Mouse (Mus musculus) left cerebral cortex, postnatal 4 days (tissue): ENCODE data around the gene Cd244a. TPM values are rescaled to one million over a fixed set of nuclear protein-coding genes. Genes with fewer than 3 reads are reported as not detected.
A peak's percentile ranks its signal among the peaks of the same experiment; 100 is the strongest.

Source experiments
- DNase-seq: peaks from one replicate; pipeline ENCODE4 v3.0.0-alpha.2; 2022
- intact Hi-C: fragments of 180-260 bp; cut with DNase I; formaldehyde crosslinking; loops from one replicate; pipeline ENCODE4 v1.15.1; 2025
- total RNA-seq, 2 experiments: library from RNA; stranded (reverse); gene quantifications; 2 replicates each; pipeline ENCODE4 v1.2.3; 2021

The Cd244a gene
- total RNA-seq, 2 experiments from 2014 or later = 0.08 to 0.22 TPM

DNA sequence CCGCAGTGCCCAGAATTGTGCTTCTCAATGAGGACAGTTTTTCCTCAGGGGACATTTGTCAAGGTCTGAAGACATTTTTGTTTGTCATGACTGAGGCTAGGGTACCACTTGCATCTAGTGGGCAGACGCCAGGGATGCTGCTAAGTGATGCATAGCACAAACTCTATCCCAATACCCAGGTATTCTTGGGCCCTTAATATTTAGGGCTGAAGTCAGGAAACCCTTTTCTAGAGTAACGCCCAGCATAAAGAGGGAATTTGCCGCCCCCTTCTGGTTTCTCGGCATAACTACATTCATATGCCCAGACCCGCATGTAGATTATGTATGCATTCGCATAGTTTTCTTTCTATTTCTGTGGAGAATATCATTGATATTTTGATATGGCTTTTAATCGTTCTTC is 7.8 kb downstream of the Cd244a start:
- DNase-seq = peak; percentile 47
- intact Hi-C loops = loop anchor here (5.0 kb wide), 1 partner anchor 59 kb away; no protein-coding TSS in a partner anchor

DNA sequence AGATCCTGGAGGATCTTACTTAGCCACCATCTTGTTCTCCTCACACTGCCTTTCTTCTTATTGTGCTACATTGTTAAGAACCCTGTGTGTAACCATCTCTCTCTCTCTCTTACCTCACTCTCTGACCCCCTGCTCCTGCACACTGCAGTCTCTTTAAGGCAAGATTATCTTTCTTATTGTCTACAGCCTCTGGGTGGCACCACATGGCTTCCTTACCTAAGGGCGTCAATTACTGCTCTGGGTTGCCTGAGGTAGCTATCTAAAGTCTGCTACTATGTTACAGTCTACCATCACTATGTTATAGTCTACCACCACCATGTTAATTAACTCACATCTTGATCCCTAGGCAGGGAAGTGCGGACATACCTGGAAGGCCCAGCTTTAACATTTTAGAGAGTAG is 9.4 kb downstream of the Cd244a start:
- DNase-seq = no peak
- intact Hi-C loops = loop anchor here (5.0 kb wide), 1 partner anchor 61 kb away; no protein-coding TSS in a partner anchor

DNA sequence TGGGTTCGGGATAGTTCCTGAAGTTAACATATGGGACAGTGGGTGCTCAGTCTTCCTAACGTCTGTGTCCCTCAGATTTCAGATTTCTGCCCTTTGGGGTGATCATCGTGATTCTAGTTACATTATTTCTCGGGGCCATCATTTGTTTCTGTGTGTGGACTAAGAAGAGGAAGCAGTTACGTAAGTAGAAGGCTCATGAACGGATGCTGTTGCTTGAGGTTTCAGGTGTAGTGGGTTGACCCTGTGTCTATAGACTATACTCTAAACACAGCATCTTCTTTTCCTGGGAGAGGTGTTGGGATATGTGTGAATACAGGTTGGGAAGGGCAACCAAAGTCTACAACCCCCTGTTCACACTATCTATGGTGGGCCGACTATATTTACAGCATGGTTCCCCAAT is 18.2 kb downstream of the Cd244a start:
- intact Hi-C loops = no loop called here
- no peak for DNase-seq

DNA sequence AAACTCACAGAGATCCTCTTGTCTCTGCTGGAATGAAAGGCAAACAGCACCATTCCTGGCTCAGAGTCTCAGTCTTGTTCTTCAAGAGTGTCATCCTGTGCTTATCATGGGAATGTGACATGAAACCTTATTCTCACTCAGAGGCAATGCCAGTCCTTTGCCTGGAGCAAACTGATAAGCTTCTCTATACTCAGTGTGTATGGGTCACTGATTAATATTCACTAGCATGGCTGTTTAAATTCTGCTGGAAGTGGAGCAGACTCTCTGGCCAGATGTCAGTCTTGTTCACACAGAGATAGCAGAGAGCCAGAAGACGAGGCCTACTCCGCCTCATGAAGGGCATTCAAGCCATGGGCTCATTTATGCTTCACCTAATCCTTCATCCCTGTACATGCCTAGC is 25.6 kb downstream of the Cd244a start:
- DNase-seq = no peak
- intact Hi-C loops = no loop called here

DNA sequence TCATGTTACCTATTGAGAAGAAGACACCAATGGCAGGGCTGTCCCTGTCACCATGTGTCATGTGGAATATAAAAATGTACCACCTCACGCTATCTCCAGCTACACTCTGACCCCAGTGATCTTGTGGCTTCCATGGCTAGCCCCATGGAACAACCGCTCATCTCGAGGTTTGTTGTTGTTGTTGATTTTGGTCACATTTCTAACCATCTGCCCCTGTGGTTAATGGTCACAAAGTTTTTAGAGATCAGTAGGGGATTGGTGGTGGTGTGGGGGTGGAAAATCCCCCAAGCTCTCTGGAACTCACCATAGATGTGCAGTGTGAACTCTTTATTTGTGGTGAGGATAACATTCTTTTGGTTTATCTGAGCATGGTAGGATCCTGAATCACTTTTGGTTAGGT is 45.7 kb downstream of the Cd244a start:
- intact Hi-C loops = no loop called here
- no peak for DNase-seq

DNA sequence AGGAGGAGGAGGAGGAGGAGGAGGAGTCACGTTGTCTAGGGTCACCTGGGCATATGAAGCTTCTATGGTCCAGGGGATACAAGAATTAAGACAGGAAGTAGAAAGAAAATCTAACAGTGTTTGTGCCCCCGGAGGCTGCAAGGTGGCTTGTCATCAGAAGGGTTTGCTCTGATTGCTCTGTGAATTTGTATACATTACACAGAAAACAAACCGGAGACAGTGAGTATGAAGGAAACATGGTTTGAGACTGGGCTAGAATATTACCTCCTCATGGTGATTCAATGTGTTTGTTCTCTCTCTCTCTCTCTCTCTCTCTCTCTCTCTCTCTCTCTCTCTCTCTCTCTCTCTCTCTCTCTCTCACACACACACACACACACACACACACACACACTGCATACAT is 47.7 kb downstream of the Cd244a start:
- intact Hi-C loops = no loop called here
- DNase-seq = no peak

DNA sequence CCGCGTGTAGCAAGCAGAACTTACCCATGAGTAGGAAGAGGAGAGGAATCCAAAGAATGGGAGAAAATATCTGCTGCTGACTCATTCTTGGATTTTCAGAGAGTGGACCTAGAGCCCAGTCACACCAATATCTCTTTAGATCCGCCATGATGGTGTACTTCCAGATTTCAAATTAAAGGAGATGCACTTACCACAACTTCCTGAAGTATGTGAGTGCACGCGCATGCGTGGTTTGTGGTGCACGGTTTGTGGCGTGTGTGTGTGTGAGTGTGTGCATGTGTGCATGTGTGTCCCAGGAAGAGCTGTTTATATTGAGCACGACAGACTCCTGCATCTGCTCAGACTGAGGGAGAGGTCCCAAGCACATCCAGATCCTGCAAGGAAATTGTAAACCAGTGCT is 48.2 kb downstream of the Cd244a start, which contains the start of gene Ly9:
TSS of gene Ly9 (minus strand) at position 235 of the 400 bp plus-strand sequence.
- intact Hi-C loops = no loop called here

DNA sequence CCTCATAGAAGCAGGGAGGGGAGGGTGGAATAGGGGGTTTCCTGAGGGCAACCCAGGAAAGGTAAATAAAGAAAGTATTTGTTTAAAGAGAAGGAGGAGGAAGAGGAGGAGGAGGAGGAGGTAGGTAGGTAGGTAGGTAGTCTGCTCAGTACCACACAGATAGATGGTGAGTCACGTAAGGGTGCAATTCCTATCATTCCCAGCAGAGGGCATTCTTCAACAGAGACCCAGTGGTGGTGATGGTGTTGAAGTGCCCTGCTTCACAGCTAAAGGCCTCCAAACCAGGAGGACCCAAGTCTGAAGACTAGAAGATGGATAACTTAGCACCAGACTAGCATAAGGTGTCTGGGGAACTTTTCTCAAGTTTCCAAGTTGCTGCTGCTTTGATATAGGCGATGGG is 51.0 kb downstream of the Cd244a start:
- intact Hi-C loops = no loop called here

More for the DNA sequence above, 48.2 kb downstream of the Cd244a start, which contains the start of gene Ly9:
- DNase-seq = no peak

DNA sequence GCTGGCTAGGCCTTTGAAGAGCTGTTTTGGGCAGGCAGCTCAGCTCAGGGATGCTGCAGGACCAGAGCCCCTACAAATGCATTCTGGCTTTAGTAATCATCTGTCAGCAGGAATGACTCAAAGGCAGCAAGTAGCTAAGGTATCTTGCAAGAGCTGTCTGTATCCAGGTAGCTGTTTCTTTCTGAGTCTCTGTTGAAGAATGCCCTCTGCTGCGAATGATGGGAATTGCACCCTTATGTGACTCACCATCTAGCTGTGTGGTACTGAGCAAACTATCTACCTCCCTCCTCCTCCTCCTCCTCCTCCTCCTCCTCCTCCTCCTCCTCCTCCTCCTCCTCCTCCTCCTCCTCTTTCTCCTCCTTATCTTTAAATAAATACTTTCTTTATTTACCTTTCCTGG is 51.8 kb downstream of the Cd244a start:
- intact Hi-C loops = no loop called here

More for the DNA sequence above, 51.0 kb downstream of the Cd244a start:
- no peak for DNase-seq

DNA sequence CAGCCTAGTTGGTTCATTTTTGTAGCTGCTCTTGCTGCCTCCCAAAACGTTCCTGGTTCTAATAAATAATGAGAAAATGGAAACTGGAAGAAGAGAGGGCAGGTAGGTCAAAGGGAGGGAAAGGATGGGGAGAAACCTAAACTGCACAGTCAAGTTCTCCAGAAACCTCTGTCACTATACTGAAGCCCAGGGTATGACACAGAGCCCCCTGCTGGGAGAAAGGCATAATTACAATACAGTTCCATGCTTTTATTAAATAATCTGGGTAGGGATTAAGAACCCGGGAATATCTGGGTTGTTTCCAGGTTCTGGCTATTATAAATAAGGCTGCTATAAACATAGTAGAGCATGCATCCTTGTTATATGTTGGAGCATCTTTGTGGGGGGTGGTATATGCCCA is 55.0 kb downstream of the Cd244a start:
- intact Hi-C loops = no loop called here
- DNase-seq = no peak

More for the DNA sequence above, 51.8 kb downstream of the Cd244a start:
- DNase-seq = no peak

DNA sequence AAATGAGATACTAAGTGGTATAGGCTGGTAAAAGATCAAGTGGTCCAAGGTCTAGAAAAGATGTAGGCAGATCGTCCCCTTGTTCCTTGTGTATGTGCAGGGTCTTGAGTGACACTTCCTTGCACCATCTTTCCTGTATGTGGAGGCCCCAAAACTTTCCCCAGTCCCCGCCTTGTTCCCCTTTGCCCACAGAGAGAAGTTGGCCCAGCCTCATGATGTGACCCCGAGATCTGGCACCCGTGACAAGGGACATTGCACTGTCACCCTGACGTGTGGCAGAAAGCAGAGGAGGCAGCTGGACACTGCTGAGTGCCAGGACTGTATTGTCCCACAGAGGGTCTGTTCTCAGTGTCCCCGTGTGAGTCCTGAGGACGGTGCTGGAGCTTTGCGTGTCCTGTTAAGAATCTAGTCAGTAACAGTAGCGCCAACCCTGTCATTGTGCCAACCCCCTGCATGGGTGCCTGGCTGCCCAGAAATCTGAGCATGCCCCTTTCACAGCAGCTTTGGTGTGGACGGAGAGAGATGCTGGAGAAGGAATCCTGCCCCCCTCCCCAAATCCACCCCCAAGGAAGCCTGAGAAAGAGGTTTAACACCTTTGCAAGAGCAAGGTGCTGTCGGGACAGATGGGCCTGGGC is 58.0 kb downstream of the Cd244a start:
- intact Hi-C loops = no loop called here
- DNase-seq = peak; percentile 63

DNA sequence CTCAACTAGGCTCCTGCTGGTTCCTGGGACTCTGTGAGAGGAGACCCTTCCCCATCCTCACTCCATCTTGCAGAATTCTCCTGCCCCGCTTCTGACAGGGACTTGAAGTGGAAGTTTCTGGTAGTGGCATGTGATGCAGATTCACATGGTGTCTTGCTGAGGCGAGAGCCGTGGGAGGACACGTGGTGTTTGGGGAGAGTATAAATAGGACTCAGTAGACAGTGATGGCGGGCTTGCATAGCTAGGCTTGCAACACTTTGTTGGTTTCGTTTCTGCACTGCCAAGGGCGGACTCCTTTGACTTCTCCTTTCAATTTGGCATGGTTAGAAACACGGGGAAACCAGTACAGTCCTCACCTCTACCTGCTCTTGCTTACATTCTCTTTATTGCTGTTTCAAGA is 60.0 kb downstream of the Cd244a start:
- DNase-seq = no peak
- intact Hi-C loops = no loop called here

DNA sequence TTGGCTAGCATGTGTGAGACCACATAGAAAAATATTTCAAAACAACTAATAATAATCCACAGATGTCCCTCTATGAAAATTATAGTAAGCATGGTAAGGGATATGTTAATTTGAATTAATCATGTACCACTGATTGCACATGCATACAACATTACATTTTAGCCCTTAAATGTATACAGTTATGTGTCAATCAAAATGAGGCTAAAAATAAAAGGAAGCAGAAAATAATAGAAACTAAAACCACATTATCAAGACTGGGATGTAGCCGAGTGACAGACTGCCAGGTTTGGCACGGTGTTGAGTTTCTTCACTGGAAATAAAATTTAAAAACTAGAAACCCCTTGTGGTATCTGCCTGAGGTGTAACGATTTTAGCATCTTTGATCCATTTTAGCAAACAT is 60.7 kb downstream of the Cd244a start:
- DNase-seq = no peak
- intact Hi-C loops = no loop called here

DNA sequence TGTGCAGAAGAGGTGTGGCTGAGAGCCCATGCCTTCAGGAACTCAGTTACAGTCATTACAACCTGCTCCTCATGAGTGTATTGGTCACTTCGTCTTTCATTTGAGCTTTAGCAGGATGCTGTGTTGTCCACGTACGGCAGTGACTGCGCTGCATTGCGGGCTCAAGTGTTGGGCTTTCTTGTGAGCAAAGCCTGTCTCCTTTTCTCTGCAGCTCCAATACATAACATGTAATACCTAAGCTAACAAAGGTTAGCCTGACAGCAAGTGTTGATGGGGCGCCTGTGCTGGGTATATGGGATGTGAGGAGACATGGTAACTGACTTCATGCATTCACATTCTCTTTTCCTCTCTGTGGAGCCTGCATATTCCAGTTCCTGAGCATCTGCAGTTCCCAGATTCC is 61.1 kb downstream of the Cd244a start:
- no peak for DNase-seq
- intact Hi-C loops = no loop called here

DNA sequence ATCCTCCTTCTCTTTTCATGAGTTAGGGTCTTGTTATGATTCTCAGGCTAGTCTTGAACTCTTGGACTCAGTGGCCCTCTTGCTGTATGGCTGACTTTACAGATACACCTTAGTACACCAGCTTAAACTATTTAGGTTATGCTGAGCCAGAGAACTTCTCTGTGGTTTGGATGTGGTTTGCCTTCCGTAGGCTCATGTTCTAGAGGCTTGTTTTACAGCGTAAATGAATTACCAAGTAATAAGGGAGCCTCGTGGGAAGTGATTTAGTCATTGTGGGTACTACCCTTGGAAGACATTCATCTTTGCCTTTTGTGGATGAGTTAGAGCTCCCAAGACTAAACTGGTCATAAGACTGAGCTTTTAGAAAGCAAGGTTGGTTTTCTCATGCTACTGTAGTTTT is 68.8 kb downstream of the Cd244a start:
- no peak for DNase-seq
- intact Hi-C loops = no loop called here

DNA sequence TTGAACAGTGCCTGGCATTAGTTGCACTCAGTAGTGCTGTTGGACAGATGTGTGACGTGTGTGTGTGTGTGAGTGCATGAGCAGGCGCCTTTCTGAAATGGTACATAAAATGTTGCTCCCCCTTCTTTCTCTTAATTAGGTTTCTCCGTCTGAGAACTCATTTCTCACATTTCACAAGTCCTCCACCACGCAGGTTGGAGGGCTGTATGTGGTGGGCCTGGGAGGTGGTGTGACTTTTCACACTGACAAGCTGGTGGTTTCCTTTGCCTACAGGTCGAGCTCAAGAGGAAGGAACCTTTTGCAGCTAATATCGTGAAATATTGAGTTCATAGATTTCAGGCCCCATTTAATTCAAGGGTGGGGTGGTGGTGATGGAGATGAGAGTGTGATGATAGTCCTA is 70.2 kb downstream of the Cd244a start:
- intact Hi-C loops = no loop called here
- DNase-seq = no peak

DNA sequence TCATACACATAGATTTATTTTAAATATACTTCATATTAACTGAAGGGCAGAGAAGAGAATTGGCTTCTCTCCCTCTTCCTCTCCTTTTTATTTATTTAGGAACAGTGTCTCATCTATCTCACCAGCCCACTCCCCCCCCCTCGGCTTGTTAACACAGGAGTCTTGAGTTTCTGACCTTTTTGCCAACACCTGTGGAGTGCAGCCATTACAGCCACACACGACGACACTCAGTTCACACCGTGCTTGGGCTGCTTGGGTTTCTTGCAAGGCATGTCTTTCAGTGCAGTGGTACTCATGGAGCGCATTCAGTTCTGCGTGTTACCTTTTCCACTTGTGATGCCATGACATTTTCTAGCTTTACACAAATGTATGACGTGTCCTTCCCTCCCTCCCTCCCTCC is 71.0 kb downstream of the Cd244a start:
- no peak for DNase-seq
- intact Hi-C loops = no loop called here

DNA sequence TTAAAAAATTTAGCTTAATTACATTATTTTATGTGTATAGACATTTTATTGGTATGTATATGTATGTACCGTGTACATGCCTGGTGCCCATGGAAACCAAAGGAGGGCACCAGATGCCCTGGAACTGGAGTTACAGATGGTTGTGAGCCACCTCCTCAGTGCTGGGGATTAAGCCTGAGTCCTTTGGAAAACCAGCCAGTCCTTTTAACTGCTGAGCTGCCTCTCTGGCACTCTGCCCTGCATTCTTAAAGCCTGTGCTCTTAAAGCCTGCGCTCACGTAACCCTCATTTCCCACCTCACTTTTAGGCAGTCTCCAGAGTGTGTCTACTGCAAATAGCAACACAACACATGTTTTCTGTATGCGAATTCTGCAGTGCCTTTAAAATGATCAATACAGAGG is 71.9 kb downstream of the Cd244a start:
- DNase-seq = no peak
- intact Hi-C loops = no loop called here

DNA sequence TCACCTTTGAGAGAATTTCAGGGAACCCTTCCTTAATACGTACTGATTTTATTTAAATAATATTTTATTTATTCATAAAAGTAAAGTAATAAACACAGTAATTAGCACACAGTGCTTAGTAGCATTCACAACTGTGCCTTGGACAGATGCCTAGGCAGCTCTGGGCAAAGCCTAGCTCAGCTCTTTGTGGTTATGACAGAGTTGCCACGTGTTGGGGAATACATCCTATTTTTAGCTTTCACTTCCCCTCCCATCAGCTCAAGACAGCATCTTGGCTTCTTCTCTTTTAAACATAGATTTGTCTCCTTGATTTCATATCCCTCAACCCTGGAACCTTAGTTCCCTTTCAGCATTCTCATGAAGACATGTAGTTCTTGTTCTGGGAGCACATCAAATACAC is 72.5 kb downstream of the Cd244a start:
- no peak for DNase-seq

DNA sequence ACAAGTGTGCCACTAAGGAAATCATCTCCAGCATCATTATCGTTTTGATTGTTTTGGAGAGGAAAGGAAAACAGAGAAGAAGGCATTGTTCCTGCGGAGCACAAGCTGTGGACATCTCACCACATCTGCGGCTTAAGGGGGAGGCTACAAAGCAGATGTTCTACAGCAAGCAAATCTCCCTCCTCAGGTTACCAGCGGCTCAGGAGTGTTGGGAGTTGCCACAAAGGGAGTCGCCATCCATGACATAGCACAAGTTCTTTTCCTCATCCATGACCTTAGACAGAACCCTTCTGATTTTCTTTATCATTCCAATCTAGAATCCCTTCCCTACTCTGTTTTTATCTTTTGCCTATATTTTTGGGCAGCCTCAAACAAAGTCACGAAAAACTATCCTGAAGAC is 76.7 kb downstream of the Cd244a start:
- intact Hi-C loops = no loop called here
- DNase-seq = no peak

More for the DNA sequence above, 72.5 kb downstream of the Cd244a start:
- intact Hi-C loops = no loop called here

DNA sequence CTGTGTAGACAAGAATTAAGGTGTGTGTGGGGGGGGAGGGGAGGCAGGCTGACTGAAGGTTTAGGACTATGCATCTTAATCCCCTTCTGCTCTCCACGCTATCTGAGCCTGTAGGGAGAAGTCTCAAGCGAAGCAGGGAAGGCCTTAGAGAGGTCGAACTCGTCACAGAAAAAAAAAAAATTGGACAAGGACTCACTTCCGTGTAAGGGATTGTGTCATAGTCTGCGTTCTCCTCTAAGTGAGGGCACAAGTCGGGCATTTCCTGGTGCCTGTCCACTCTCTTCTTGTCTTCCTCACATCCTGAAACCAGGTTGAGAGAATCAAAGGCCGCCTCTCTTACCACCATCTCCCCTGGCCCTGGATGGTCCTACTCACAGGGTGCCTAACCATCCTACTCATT is 78.1 kb downstream of the Cd244a start:
- no peak for DNase-seq
- intact Hi-C loops = no loop called here

DNA sequence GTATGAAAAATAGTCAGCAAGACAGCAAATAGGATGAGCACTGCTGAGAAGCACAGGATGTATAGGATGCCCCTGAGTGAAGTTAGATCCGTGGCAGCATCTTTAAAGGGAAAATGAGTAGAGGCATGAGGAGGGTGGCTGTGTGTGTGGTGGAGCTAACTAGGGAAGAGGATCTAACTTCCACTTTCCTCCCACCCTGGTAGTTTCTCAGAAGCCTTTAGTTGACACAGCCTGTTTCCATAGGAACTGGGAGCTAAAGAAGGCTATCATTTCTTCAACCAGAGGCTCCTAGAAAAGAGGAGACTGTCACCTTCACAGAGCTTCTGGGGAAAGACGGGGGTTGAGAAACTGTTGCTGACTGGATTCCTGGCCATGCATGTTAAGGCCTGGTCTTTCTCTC is 79.7 kb downstream of the Cd244a start:
- no peak for DNase-seq
- intact Hi-C loops = no loop called here

DNA sequence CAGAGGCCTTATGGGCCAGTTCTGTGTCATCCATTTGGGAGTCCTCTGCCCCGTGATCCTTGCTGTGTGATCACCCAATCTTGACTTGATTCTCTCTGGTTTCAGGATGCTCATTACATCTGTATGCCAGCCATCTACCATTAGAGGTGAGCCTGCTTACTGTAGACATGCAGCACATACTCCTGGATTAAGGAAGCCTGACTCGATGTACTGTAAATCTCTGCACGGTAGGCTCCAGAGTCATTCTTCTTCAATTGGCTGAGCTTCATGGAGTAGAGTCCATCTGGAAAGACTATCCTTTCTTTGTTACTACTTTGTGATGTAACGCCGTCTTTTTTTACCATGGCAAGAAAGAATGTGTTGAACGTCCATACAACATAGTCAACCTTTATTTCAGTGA is 81.8 kb downstream of the Cd244a start:
- DNase-seq = no peak
- intact Hi-C loops = no loop called here
